Mouse (Mus musculus): ENCODE results near the gene Msx3.

Gene Msx3

DNA sequence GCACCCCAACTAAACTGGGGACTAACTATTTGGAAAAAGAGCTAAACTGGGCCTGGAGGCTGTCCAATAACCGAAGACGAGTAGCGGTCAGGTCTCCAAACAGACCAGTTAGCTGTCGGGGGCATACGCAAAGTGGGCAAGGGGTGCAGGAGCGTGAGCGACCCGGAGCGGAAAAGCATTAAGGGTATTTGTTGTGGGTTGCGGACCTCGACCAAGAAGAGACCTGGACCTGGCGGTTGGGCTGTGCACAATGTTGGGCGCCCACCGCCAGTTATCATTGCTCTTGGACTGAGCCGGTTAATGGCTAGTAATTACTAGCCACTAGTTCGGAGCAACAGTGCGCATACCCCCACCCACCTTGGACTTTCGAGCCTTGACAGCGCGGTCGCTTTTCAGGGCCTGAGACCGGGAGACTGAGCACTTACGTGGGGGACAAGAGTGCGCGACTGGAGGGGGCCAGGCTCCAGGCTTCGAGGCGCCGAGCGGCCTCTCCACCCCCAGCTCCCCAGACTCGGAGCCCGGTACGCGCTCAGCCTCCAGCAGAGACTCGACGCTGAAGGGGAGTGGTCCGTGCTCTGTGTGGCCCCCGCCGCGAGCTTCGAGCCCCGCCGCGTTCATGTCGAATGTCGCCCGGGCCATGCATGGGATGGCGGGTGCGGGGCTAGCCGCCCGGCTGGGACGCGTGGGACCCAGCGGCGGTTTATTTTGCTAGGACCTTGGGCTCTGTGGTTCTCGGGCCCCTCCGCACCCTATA, at the start of gene Msx3:
Gene Msx3 (minus strand): TSS at position 729 of the 754 bp plus-strand sequence.
- DNase-seq (ENCODE audit: low read depth) = no peak

DNA sequence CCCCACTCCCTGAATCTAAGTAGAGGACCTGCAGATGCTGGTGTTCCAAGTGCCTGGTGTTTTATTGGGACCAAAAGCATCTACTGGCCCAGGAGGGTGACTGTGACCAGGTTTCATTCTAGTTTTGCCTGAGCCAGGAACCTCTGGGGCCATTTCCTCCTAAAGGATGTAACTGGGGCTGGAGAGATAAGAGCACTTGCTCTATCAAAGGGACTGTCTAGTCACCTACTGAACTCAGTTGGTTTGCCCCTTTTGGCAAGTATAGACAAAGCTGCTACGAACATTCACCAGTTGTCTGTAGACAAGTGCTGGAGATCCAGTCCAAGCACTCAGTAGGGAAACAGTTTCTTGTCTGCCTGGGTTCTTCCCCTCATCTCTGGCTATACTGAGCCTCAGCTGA, 49.6 kb upstream of the Msx3 start:
- DNase-seq (ENCODE audit: low read depth) = peak; percentile 70

- DNase-seq (ENCODE audit: low read depth) = no peak
These were observed 47.2 kb upstream of the Msx3 start for GRCm38 (mm10) chr7:140096055-140096454.

DNA sequence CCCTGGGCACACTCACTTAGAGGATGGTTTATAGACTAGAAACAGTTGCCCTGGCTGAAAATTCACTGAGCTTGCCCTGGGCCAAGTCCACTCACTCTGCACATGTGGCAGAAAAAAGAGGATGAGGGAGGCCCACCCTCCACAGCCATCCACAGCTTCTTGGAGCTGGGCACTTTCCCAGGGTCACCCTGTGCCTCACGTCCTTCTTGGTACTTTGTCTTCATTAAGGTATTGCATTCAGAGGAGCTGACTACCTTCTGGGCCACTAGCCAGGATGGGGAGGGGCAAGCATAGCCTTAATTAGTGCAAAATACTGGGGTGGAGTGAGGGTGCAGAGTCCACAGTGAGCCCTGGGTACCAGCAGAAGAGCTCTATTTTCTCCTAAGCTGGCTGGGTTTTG, 46.7 kb upstream of the Msx3 start:
- DNase-seq (ENCODE audit: low read depth) = no peak

GRCm38 (mm10) chr7:140094954-140095353, 46.1 kb upstream of the Msx3 start:
- DNase-seq (ENCODE audit: low read depth) = no peak

- no peak for DNase-seq (ENCODE audit: low read depth)
These were observed 44.1 kb upstream of the Msx3 start, which contains the start of gene Prap1 for GRCm38 (mm10) chr7:140092924-140093528. Gene Prap1 (plus strand): TSS chr7:140093395.

GRCm38 (mm10) chr7:140090601-140091000, 41.7 kb upstream of the Msx3 start:
- DNase-seq (ENCODE audit: low read depth) = no peak

DNA sequence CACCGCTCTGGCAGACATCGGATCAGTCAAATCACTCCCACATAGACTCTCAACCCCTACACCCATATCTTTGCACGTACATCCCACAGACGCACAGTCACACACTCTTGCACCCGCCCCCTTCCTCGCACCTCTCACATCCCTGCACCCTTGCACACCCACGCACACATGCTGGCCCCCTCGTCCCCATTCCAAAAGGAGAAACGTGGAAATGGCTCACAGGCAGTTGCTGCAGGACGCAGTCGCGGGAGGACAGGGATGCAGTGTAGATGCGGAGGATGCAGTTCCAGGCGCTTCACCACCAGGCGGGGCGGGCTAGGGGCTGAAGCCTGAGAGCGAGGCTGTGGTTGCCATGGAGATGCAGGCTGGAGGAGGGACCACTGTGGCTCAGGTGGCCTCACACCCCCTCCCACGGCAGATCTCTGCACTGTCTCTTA, 33.4 kb upstream of the Msx3 start, which contains the start of gene Caly:
Gene Caly (minus strand): TSS at position 307 of the 437 bp plus-strand sequence.
- DNase-seq (ENCODE audit: low read depth) = no peak

DNA sequence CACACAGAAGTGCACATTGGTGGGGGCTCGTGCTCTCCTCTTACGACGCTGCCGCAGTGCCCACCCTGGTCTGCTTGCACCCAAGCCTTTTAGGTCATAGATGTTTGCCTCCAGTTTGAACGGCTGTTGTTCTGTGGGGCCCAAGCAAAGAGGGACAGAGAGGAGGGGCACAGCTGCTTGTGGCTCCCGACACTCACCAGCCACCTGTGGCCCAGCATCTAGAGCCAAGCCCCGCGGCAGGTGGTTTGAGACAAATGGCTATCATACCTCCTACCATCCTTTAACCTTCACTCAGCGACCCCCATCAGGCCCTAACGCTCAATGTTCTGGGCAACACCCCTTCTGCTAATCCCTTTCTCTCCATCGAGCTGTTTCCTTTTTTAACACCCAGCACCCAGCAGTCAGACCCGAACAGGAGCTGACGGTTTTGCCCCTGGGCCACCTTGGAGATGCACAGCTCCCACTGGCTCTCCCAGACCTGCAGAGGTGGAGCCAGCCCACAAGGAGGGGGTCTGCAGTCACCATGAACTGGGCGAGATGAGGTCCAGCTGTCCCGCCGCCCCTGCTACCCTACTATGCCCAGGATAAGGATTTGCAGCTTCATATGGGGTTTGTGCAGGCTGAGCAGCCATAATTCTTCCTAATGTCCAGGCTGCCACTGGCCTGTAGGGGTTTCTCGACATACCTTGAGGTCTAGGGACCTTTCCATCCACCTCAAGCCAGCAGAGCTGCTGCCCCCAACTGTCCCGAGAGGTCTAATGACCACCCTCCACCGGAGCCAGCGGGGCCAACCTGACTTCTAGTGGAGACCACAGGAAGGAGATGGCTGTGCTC, 32.7 kb upstream of the Msx3 start:
- no peak for DNase-seq (ENCODE audit: low read depth)

GRCm38 (mm10) chr7:140080503-140081156, 31.7 kb upstream of the Msx3 start:
- no peak for DNase-seq (ENCODE audit: low read depth)

DNA sequence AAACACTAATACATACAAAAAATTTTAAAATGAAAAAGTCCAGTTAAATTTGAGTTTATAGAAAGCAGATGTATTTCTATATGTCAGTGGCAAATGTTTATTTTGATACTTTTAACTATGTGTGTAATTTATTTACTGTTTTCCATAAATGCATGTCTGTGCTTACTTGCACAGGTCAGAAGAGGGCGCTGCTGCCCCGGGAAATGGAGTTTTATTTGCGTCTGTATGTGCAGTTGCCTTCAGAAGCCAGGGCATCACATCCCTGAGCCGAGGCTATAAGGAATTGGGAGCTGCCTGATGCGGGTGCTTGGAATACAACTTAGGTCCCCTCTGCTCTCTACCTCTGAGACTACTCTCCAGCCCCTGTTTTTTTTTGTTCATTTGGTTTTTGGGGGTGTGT, 29.8 kb upstream of the Msx3 start:
- DNase-seq (ENCODE audit: low read depth) = peak; percentile 88

DNA sequence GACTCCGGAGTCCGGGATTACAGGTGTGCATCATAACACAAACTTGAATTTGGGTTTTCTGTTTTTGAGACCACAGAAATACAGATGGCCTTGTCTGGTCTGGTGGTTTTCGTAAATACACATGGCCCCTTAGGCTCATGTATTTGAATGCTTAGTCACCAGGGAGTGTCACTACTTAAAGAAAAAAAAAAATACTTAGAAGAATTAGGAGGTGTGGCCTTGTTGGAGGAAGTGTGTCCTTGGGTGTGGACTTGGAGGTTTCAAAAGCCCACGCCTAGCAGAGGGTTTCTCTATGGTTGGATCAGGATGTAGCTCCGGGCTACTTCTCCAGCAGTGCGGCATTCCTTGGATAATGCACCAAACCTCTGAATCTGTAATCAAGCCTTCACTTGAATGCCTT, 28.8 kb upstream of the Msx3 start:
- peak; percentile 85 for DNase-seq (ENCODE audit: low read depth)

- peak; percentile 63 for DNase-seq (ENCODE audit: low read depth)
These were observed 21.3 kb upstream of the Msx3 start for GRCm38 (mm10) chr7:140070042-140070711.

- no peak for DNase-seq (ENCODE audit: low read depth)
These were observed 18.5 kb upstream of the Msx3 start for GRCm38 (mm10) chr7:140067397-140067796.

DNA sequence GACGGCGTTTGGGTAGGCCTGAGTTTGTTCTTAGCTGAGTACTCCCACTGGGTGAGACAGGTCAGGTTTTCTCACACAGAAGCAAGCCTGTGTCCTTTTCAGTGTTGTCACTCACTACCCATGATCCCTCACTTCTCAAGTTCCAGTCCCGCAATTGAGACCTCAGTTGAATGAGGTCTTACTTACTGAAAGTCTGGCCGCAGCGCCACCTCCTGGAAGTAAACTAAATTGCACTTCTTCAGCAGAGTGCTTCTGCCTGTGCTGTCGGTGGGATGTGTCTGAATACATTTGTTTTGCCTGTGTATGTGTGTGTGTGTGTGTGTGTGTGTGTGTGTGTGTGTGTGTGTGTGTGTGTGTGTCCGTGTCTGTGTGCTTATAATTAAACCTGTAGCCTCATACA, 14.2 kb upstream of the Msx3 start:
- DNase-seq (ENCODE audit: low read depth) = peak; percentile 81

GRCm38 (mm10) chr7:140062307-140062706, 13.4 kb upstream of the Msx3 start:
- DNase-seq (ENCODE audit: low read depth) = peak; percentile 35

GRCm38 (mm10) chr7:140061832-140062130, 12.9 kb upstream of the Msx3 start:
- no peak for DNase-seq (ENCODE audit: low read depth)

GRCm38 (mm10) chr7:140060936-140061831, 12.3 kb upstream of the Msx3 start:
- no peak for DNase-seq (ENCODE audit: low read depth)

GRCm38 (mm10) chr7:140059601-140060000, 10.7 kb upstream of the Msx3 start:
- DNase-seq (ENCODE audit: low read depth) = no peak

- DNase-seq (ENCODE audit: low read depth) = no peak
These were observed 9.6 kb upstream of the Msx3 start for GRCm38 (mm10) chr7:140058528-140058927.

Measured in 416B (cell line).